Mouse (Mus musculus) inflammation-experienced regulatory T-cells, adult 6 months (primary cell): ENCODE data around the gene Aldh4a1. TPM values are rescaled to one million over a fixed set of nuclear protein-coding genes. Genes with fewer than 3 reads are reported as not detected.

Source experiments
- ATAC-seq: one replicate; pipeline ENCODE4 v1.8.0; 2017
- polyA plus RNA-seq, 3 experiments: library from polyadenylated mRNA; unstranded; fragments of 100-300 nt; shearing (Covaris generic); gene quantifications; one replicate each; pipeline ENCODE4 v1.2.1; 2017

Gene Aldh4a1
- polyA plus RNA-seq, result 10 to 100 TPM in 1 of 3 experiments, 1 to 10 TPM in 2; 7.5 to 12.0 (median 8.6) TPM

DNA sequence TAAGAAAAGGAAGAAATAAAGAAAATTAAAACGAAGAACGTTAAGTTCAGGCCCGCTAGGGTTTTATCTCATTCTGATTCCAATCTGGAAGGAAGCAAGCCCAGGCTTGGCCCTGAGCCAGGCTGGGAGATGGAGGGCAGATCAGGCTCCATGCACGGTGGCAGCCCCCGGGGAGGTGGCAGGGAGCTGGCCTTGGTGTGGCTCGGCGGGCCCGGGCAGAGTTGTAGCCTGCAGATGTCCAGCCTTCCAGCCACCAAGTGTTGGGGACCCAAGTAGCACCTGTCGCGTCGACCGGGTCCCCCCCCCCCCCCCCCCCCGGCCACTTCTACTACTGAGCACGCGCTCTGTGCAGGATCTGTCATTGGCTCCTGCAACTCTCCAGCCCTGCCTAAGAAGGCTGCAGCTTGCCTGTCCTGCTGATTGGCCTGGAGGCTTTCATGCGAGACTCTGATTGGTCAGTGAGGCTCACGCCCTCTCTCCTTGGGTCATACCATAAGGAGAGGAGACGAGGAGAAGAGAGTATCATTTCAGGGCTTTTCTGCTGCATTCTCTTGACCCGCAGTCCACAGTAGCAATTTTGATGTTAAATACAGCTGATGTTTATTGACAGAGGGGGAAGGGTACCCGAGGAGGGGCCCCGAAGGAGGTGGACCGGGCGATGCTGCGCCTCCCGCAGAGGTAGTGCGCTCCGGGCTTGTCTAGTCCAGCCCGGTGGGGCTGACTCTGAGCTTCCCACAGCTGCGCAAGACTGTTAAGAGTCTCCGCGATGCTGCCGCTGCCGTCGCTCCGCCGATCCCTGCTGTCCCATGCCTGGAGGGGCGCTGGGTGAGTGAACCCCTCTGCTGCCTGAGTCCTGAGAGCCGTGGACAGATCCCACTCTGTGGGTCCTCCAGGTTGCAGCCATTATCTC lies at the start of gene Aldh4a1:
Aldh4a1 (plus strand) TSS at position 494 of the 910 bp plus-strand sequence.
- ATAC-seq, result peak; percentile 99

DNA sequence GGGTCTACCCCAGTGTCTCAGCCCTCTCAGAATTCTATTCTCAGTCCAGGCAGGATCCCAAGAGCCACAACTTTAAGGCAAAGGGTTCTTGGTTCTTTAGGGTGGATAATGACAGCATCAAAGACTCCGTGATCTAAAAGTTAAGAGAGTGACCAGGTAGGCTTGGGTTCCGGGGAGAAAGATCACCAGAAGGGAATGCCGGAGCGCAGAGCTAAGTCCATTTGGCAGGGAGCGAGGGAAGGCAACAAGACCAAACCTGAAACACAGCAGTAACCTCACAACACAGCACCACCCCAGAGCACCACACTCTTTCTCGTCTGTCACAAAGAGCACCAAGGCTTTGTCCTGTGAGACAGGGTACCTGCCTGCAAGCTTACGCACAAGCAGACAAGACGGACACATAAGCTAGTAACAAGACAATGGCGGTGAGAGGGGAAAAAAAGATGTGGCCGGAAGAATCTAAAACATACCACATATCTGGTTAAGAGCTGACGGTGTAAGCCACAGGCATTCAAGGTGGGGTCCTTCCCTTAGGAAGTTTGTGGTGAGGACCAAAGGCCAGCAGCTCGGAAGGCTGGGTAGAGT lies 49.6 kb upstream of the Aldh4a1 start:
- no peak for ATAC-seq

DNA sequence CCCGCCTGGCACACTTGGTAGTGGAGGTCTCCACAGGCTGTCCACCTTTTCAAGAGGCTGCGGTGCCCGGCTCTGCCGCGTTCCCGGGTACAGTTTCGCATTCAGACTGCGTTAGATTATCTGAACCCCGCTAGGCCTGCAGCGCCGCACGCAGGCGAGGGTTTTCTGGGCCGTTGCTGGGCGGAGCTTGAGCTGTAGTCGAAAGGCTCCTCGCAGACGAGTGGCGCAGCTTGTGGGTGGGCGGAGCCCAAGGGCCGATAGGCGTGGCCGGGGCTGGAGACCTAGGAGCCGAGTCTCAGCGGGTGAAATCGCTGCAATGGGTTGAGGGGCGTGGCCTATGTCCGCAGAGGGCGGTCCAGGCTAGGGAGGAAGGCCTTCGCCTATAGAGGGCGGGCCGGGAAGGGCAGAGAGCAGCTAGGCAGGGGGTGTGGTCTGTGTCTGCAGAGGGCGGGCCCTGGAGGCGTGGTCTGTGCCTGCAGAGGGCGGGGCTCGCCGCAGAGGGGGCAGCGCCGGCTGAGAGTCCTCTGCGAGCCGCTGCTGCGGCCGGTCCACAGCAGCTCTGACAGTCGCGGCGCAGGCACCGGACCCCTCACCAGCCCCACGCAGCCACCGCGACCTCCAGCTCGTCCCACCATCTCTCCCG lies 48.4 kb upstream of the Aldh4a1 start:
- peak; percentile 83 for ATAC-seq

- peak; percentile 8 for ATAC-seq
Observed at GRCm38 (mm10) chr4:139574799-139575672, 47.6 kb upstream of the Aldh4a1 start.

DNA sequence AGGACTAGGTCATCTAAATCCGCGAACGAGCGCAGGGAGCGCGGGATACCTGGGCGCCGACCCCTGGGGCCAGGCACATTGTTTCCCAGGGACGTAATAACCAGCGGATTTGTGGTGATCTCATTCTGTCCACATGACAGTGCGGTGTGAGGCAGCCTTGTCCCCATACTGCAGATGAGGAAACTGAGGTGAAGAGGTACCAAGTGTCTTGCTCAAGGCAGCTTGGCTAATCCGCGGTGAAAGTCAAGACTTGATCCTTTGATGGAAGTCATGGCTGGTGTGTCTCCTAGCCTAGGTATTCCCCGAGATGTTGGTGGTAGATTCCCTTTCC lies 47.0 kb upstream of the Aldh4a1 start:
- ATAC-seq, result no peak

DNA sequence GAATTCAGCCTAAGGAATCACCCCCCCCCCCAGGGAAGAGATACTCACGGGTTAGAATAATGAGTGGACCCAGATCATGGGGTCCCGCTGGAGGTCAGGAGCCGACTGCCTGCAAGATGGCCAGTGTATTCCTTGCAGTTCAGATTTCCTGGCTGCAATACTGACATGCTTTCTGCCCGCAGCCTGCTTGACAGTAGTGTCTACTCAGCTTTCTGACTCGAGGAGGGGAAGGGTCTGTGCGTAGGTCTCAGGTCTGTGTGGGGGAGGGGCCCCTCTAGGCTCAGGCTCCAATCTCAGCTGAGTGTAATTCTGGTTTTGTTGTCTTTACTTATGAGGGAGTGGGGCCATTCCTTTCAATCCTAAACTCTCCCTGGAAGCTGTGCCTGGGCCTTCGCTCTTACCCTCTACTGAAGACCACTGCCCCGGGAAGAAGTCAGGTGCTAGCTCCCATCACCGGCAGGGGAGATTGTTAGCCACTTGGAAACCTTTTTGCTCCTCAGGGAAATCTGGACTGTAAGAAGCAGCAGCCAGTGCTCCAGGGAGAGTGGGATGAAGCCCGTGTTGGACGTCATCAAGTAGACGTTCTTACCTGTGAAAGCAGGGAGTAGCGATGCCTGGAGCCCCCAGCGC lies 46.3 kb upstream of the Aldh4a1 start:
- ATAC-seq, result no peak

DNA sequence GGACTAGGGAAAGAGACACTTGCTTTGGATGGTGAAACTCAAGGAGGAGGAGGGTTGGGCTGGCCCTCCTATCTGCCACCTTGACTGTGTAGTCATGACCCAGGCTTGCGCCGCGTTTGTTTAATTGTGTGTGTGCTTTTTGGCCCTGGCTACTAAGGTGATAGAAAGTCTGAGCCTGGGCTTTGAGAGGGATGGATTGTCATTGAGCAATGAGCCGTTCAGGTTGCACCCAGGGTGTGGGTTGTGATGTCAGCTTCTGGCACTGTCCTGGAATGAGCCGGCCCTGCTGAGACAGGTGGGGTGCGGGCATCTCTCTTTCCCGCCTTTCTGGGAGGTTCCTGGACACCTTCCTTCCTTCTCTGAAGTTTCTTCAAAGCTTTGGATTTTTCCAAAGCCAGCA lies 45.7 kb upstream of the Aldh4a1 start:
- no peak for ATAC-seq

GRCm38 (mm10) chr4:139578389-139578788 lies 44.3 kb upstream of the Aldh4a1 start:
- no peak for ATAC-seq

DNA sequence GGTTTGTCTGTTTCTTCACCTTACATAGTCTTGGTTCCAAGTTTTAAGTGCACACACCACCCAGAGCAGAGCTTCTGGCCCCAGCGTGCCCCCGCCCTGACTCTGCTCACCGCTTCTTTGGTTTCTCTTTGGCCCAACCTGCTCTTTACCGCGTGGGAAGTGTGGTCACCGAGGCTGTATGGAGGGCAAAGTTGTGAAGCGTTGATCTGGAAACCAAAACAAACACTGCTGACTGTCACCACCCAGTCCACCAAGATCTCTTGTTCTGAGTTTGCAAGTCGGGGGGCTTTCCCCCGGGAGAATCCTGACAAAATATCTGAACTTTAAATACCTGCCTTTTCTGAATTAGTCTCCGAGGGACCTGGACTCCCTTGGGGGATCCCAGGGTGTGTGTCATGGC lies 43.7 kb upstream of the Aldh4a1 start:
- peak; percentile 48 for ATAC-seq

GRCm38 (mm10) chr4:139579466-139579865 lies 43.2 kb upstream of the Aldh4a1 start:
- peak; percentile 15 for ATAC-seq

- no peak for ATAC-seq
Observed at GRCm38 (mm10) chr4:139580663-139581336, 41.9 kb upstream of the Aldh4a1 start.

DNA sequence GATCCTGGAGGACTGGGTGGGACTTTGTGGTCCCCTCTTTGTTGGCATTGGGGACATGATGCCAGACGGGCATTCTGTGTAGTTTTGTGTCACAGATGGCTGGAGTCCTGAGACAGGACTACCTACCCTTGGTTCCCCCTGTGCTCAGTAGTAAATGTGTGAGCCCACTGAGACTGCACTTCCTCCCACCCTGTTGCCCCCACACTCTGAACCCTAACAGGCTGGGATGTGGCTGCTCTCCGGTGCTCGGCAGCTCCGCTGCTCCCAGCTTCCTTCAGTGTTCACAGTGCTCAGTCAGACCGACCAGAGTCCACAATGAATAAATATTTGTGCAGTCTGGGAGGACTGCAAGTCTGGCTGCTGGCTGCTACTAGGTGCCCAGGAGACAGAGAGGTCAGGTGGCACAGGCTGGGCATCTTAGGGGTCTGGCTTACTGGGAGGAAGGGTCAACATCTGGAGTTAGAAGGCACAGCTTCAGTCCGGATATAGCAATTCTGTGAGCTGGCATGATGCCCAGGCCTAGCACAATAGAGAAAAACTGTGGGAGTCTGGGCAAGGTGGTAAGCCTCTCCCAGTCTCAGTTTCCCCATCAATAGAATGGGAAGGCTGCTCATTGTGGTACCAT lies 41.1 kb upstream of the Aldh4a1 start:
- no peak for ATAC-seq

DNA sequence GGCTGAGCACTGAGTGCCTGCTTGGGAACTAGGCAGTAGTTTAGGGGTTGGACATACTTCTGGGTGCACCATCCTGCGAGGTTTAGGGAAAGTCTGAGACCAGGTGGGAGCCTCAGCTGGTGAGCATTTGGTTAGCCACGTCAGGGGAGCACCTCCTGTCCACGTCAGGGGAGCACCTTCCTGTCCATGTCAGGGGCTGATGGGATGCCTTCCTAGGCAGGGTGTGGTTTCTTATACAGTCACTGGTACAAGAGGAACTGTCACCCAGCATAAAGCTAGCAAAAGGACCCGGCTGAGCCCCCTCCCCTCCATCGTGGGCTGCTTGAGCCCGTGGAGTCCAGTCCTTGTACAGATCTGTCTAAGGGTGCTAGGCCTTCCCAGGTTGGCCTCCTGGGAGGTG lies 40.3 kb upstream of the Aldh4a1 start:
- ATAC-seq, result no peak

DNA sequence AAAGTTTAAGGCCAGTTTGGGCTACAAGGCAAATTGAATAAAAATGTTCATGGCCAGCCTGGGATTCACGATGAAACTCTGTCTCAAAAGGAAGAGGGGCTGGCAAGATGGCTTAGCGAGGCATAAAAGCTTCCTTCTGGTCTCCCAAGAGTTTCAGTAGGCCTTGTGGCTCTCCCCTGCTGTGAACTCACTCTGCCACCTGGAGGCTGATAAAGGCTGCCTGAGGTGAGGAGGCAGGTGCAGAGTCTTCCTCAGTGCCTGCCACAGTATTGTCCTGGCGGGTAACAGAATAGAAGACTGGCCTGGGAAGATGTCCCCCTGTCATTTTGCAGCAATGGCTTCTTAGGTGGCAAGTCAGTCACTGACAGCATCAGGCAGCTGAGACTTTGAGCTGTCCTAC lies 39.8 kb upstream of the Aldh4a1 start:
- ATAC-seq, result no peak

GRCm38 (mm10) chr4:139583629-139584245 lies 38.9 kb upstream of the Aldh4a1 start:
- ATAC-seq, result no peak

DNA sequence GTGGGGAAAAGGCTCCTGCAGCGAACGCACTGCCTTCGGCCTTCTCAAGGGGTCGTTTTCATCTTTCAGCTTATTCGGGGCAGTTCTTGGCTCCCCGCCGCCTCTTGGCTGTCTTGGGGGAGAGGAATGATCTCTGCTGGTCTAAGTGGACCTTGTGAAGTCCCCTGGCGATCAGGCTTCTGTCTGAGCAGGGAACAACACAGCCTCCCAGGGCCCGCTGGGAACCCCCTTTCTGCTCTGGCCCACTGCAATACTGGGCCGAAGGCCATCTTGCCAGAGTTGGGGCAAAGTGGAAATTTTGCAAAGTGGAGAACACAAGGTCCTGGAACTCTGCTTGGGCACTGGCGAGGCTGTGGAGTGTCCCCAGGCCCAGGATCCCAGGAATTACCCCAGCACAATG lies 38.0 kb upstream of the Aldh4a1 start:
- ATAC-seq, result no peak

GRCm38 (mm10) chr4:139585713-139586112 lies 37.0 kb upstream of the Aldh4a1 start:
- ATAC-seq, result no peak

GRCm38 (mm10) chr4:139587370-139587769 lies 35.3 kb upstream of the Aldh4a1 start:
- no peak for ATAC-seq

DNA sequence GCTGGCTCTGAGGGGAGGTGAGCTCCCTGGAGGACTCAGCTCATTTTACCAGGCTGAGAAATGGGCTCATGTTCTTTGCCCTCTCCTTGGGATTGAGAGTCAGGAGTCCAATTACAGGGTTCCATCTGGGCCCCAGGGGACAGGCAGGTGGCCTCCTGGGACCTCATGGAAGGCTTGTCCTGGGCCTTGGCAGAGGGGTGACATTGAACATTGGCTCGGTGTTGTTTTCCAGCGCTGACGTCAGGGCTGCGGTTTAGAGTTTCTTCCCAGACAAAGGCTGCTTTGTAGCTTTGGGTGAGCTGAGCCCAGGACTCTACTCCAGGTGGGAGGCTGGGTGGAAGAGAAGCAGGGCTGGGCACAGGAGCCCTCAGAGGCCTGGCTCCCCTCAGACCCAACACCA lies 34.9 kb upstream of the Aldh4a1 start:
- ATAC-seq, result no peak

DNA sequence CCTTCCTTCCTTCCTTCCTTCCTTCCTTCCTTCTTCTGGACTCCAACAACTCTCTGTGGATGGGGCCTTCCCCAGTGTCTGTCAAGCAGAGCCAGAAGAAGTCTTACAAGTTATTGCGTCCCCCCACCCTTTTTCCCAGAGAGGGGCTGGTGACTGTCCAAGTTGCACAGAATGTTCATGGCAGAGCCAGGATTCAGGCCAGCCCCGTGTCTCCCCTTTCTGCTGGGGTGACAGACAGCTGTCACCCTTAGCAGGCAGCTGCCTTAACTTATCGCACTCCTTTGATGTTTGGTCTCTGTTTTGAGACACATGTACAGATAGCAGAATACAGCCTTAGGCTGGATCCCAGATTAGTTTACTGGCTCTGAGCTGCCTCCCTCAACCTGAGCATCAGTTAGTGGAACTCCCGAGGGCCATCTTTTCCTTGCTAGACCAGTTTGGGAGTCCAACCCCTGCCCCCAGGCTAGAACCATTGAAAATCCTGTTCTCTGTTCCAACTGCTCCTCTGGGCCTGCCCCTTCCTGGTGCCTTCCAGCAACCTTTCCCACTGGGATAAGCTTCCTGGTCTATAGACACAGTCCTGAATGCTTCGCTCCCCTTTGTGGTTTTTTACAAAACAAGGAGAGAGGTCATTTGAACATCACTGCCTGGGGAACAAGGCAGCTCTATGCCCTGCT lies 33.2 kb upstream of the Aldh4a1 start:
- no peak for ATAC-seq
